Mouse (Mus musculus) 3134 (cell line): ENCODE data around the gene Kl.

Experiments used
- DNase-seq: peaks from one replicate; pipeline ENCODE4 v3.0.0-alpha.2; 2011; ENCODE audit warnings: low spot score; ENCODE audit not compliant: insufficient read length; ENCODE audit errors: extremely low read depth

Kl gene

DNA sequence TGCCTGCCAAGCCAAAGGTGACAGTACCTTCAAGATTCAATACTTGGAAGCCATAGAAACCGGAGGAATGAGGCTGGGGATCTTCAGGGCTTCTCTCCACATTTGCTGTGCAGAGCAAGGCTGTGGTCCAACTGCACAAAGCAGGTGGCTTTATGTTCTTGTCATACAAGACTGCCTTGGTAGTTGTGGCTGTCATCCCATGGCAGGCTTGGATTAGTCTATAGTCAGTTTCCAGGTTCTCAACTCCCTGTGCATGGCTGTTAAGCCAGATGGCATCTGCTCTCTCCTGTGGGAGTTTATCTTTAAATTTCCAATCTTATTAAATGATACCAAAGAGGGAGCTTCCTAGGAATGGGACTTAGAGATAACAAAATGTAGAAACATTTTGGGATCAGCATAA, 9.2 kb downstream of the Kl start:
- DNase-seq = no peak

DNA sequence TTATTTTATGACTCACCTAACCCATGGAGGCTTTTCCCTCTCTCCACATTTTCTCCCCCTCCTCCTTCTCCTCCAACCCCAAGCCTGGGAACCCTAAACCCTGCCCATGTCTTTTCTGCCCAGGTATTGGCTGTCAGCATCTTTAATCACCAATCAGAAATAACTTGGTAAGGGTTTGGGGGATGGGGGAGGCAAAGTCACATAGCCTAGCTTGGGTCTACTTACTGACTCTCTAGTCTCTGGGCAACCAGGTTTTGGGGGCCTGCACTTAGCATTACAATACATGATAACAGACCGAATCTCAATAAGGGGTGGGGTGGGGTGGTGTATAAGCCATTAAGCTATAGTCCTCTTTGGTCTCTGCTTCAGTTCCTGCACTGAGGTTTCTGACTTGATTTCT, 10.3 kb downstream of the Kl start:
- DNase-seq = no peak

DNA sequence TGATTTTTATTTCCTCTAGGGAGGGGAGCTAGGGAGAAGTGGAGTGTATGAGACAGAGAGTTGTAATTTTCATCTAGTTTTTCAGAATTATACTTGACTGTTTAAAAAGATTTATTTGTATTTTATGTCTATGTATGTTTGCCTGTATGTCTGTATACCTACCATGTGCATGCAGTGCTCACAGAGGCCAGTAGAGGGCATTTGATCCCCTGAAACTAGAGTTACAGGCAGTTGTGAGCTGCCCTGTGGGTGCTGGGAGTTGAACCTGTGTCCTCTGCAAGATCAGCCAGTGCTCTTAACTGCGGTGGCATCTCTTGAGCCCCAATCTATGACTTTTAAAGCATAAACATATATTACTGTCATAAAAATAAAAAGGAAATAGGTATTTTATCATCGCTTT, 15.5 kb downstream of the Kl start:
- DNase-seq = no peak

DNA sequence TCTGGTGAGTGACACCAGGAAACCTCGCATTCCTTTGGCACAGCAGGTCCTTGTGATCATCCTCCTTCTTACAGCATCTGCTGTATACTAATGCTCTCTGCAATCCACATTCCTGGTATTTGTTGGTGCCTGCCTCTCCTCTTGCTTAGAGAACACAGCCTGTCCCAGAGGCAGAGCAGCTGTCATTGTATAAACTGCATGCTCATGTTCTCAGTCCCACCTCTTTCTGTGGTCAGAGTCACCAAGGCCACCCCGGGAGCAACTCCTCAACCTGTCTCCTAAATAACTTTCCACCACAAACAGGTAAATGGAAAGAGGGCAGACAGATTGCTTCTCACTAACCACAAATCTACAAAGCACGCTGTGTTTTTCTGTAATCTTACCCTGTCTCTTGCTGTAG, 18.1 kb downstream of the Kl start:
- DNase-seq = no peak

DNA sequence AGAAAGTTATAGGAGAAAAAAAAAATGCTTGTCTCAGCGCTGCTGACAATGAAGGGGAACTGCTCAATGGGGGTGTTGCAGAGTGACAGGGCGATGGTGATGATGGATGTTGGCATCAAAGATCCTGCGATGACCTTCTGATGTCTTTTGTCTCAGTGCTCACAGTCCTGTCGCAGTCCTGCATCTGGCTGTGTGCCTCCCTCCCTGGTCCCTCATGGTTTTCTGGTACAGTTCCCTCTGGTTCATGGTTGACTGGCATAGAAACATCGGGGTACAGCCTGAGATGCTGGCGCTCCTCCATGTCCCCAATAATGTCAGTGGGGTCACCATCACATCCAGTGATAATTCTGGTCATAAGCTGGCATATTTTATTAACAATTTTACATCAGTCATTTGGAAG, 18.7 kb downstream of the Kl start:
- no peak for DNase-seq

DNA sequence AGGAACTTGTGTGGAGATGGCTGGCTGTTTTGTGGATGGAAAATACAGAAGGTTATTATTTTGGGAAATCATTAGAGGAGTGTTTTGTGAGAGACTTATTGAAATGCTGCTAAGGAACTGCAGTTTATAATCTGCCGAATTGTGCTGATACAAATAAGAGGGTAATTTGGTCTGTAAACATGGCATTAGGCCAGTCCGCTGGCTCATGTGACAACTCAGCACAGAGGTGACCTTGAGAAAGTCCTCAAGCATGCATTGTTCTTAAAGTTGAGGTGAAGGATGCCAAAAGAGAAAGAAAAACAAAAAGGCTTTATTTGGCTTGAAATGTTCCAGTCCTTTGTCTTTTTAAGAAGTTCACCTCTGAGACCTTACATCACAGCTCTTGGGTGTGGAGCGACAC, 21.8 kb downstream of the Kl start:
- DNase-seq = no peak

DNA sequence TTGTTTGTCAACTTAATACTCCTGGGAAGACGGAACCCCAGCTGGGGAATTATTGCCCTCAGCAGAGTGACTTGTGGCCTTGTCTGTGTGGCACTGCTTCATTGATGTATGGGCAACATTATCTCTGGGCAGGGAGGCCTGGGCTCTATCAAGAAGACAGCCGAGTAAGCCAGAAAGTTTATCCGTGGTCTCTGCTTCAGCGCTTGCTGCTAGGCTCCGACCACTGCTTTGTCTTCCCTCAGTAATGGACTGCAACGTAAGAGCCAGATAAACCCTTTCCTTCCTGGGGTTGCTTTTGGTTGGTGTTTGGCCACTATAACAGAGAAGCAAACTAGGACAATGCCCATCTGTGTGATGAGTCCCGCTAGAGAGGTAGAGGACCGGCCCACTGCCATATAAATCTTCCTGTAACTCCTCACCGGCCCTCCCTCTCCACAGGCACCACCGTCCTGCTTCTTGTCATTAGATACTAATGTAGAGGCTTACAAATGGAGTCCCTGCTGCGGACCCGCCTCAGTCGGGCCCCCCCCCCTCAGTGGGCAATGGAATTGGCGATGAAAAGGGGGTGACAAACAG, 25.1 kb downstream of the Kl start:
- no peak for DNase-seq

DNA sequence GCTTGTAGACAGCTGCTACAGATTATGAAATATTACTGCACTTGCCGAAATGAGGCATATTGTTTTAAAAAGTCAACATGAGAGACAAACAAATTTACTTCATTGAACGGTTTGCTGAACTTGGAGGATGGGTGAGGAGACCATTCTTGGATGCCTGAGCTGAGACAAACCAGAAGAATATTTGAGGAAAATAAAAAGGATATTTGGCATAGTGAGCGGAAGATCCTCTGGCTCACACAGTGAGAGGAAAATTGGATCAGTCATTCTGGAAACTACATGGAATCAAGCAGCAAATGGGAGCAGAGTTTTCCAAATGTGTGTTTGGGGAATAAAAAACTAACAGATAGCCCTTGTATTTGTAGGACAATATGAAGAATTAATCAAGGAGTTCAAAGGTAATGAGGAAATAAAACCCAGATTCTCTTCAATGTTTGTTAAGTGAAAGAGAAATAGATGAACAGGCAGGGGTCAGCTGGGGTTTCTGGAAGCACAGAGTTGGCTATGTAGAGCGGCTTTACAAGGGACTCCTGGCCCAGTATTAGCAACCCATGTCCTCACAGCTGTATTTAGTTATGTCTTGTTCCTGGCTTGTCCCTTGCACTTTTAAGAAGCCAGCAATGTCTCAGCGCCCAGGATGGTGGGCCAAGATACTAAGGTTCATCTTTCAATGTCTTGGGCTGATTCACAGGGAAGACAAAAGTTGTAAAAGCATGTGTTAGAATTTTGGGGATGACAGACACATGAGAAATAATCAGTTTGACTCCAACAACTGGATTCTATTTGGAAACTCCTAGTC, 27.1 kb downstream of the Kl start:
- no peak for DNase-seq

DNA sequence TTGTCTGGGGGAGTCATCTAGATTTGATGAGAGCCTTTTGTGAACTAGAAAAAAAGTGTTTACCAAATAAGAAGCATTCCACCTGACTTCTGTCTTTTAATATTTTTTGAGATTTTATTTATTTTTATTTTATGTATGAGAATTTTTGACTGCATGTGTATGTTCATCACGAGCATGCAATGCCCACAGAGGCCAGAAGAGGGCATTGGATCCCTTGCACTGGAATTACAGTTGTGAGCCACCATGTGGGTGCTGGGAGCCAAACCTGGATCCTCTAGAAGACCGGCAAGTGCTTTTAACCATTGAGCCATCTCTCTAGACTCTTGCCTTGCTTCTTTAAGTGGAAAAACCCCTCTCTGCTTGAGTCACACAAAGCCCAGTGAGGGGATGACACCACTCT, 29.7 kb downstream of the Kl start:
- DNase-seq = no peak

DNA sequence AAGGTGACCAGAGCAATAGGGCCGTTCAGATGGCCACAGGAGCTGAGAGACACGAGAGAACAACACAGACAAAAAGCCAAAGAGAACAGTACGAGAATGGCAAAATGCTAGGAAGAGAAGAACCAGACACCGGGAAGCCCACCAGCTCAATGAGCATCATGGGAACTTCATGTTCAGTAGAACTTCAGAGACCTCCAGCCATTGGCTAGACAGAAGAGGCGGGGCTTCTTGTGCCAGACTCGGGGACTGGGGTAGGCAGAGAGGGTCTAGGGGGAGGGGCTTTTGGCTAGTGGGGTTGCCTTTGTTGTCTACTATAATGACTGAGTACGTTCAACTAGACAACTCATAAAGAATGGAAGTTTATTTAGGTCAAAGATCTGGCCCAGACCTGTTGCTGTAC, 41.7 kb downstream of the Kl start:
- DNase-seq = no peak

DNA sequence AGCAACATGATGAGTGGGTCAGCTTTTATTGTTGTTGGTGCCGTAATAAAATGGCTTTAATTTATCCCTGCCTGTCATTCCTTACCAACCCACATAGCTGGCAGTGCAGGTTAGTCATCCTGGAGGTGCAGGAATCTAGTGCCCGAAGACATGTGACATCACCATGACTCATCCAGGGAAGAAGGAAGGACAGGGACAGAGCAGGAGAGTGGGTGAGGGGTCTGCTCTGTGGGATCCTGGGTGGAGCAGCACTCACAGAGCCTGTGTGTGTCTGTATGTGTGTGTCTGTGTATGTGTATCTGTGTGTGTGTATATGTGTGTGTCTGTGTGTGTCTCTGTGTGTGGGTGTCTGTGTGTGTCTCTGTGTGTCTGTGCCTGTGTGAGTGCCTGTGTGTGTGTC, 44.2 kb downstream of the Kl start:
- peak; percentile 84 for DNase-seq

DNA sequence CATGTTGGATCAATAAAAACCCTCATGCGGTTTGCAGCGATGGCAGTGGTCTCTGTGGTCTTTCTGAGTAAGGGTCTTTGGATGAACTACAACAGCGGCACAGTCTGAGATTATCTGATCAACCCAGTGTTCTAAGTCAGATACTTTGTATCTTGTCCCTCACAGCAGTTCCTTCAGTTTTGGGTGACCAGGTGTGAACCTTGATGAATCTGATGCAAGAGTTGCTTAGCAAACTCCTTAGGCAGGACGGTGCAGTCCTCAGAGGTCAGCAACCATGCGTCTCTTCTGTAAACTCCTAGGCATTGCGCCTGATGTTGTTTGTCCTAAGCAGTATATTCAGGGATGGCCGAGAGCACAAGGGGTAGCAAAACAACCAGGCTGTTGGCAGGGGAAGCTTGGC, 48.7 kb downstream of the Kl start:
- DNase-seq = no peak

DNA sequence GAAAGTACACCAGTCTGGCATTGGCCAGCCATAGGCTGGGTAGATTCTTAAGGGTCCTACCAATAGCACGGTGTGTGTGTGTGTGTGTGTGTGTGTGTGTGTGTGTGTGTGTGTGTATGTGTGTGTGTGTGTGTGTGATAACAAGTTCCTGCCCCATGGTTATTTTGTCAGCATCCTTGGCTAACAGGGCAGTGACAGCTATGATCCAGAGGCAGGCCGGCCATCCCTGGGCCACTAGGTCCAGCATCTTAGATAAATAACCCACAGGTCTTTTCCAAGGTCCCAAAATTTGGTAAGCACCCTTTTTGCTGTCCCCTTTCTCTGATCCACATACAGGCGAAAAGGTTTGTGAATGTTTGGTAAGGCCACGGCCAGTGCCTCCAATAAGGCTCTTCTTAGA, 49.6 kb downstream of the Kl start:
- DNase-seq = no peak

DNA sequence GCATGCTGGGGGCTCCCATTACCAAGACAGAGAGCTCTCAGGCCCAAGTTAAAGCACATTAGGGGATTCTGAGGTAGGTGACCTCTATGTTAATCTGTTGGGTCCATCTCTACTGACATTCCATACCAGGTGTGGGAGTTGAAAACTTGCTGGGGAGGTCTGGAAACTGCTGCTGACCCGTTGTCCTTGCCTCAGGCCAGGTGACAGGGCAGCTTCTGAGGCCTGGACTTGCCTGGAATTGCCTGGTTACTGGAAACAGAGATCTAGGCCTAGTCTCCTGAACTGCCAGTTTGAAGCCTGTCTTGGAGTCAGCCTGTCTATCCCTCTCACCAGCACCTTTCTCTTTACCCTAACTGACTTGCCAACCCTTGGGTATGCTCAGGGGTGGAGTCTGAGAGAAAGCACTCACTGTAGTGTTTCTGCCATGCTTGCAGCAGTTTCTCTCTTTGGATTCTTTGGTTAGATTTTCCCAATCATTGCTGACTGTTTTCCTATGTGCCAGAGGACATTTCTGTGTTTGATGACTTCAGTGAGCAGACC, 51.9 kb downstream of the Kl start:
- DNase-seq = no peak

DNA sequence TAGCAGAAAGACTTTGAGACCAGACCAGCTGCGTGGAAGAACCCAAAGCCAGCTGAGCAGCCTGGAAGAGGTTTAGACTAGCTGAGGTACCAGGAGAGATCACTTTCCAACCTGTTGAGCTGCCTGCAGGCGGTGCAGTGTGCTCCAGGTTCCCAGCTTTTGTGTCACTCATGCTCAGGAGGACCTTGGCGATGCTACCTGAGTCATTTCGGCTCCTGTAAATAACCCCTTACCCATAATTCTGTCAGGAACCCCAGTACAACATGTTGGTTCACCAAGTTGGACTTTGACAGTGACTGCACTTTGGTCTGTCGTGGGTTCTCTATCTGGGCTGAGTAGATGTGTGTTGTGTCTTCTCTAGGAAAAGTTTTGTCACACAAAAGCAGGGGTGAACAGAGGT, 66.0 kb downstream of the Kl start:
- no peak for DNase-seq

DNA sequence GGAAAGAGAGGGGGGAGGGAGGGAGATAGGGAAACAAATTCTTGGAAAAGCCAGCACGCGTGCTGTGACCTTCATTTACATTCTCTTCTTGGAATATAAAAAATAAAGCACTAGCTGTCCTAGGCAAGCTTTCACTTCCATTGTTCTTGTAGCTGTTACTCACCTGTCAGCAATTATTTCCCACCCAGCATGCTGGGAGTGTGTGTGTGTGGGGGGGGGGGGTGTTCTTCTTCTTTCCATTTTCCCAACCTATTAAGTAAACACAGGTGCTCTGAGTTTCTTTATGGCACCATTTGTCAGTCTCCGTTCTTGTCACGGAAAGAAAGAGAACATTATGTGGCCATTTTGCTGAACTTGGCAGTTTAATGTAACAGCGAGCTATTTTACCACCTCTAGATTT, 66.6 kb downstream of the Kl start:
- DNase-seq = no peak

DNA sequence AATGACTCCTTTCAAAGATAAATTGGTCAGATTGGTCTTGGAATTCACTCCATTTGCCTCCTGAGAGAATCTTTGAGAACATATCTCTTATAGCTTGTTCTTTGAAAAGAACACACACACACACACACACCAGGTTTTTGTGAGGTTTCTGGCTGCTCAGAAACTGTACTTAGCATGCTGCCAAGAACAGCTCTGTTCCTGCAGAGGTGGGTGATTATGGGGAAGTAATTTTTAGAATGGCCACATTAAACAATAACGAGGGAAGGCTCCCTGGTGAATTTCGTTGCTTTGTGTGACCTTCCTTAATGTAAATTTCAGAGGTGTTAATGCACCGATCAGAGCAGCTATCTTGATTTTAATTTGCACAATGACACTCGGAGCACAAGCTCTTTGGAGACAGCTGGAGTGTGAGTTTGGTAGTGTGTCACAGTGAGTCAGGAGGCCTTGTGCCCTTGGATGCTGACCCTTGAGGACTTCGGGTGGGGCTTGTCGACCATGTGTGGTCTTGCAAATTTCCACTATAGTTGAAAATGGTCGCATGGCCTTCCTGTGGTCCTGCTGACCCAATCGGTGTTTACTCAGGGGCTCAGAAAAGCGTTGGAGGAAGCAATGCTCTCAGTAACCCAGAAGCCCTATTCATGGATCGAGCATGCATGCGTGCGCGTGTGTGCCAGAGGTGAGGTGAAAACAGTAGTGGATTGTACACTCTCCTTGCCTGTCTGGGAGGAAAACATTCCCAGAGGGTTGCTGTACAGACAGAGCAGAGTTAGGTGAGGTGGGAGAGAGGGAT, 67.8 kb downstream of the Kl start:
- no peak for DNase-seq

DNA sequence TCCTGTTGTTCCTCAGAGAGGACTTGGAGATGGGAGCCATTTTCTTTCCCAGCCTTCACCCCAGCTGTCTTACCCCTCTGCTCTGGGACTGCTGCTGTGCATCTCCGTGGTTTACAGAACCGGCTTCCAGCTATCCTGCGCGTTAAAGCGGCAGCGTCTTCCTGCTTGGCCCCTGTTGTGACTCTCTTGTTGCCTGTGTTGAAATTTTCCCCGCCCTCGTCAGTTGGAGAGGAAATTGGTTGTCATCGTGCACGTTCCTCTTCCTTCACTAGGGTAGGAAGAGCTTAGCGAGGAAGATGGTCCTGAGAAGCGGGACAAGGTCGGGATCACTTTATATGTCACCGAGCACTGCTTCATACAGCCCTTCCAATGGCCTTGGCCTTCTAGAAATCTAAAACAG, 68.4 kb downstream of the Kl start:
- DNase-seq = no peak

DNA sequence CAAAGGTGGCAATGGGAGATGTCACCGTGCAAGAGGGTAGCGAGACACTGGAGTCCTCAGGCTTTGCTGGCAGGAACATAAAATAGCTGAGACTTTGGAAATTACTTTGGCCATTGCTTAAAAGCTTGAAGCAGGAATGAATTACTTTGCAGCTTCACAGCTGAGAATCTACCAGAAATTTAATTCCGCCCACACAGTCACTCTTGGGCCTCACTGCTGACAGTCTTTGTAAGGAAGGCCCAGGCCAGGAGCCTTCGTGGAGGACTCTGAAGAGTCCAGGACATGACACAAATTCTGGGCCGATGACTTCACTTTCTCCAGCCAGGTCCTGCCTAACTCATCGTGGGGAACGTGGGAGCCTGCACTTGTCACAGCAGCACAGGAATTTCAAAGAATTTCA, 69.6 kb downstream of the Kl start:
- DNase-seq = no peak

DNA sequence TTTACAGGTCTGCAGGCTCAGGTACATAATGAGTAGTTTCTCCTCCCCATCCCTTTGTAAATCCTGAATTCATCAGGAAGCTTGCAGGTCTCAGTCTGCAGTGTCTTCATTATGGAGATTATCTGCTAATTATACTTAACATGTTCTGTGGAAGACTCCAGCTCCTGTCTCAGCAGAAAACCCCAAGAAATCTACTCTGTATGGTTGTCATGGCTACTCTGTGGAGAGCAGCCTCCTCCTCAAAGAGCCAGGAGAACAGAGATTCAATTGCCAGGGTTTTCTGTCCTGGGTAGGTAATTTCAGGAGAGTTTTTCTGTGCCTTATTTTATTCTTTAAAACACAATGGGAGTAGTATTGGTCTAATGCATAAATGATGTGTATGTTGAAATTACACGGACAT, 70.5 kb downstream of the Kl start:
- DNase-seq = no peak

DNA sequence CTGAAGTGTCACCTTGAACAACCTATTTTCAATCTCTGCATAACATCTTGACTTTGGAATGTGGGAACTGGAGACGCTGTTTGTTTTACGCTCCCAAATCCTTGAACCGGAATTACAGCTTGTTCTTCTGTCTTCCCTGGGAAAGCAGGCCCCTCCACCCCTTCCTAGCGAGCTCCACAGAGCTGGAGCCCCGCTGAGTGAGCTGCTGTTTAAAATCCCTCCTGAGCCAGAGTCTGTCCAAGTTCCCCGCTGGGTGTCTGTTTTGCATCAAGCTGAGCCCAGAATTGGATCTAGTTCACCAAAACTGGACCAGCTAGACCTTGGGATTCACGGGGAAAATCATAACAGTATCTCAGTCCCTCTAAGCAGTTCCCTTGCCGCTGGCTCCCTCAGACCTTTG, 71.1 kb downstream of the Kl start:
- DNase-seq = no peak

DNA sequence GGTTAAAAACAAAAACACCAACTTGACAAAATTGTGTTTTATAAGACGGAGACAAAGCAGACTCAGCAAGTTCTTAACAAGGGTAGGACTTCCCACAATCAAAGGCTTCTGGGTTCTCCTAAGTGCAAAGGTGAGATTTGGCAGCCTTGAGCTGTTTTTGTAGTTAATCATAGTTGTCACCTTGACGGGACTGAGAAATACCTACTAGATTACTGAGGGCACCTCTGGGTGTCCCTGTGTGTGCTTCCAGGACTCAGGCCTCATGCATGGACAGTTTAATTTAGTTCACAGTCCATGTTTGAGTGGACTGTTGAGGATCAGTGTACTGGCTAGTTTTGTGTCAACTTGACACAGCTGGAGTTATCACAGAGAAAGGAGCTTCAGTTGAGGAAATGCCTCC, 72.1 kb downstream of the Kl start:
- no peak for DNase-seq
